Mouse (Mus musculus): Measurements from ENCODE around the gene Tcta. TPM values are rescaled to one million over a fixed set of nuclear protein-coding genes. Genes with fewer than 3 reads are reported as not detected.

The Tcta gene
- total and polyA plus RNA-seq, 3 experiments: 3.0 to 8.7 (median 7.3) TPM

DNA sequence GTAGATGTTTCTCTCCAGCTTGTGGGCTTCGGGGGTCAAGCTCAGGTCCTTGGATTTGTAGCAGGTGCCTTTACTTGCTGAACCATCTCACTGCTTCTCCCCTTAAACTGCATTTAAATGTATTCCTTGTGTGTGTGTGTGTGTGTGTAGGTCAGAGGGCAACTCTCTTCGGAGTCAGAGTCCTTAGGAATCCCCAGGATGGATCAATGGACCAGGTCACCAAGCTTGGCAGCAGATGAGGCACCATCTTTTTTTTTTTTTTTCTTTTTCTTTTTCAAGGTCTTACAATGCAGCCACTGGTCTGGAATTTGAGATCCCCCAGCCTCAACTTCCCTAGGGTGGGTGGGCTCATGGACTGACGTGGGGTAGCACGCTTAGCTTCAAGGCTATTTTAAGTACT is 38.5 kb upstream of the Tcta start:
- Histone ChIP-seq H3K4me3 (replicated peaks in 1 of 3; ENCODE audit: low read depth in 2 of 3, low read length in 2 of 3, poor library complexity in 1 of 3) (no peak overlapping the region), H3K27me3 (replicated peaks) (no peaks in the 10 kb centered on the region), H3K27ac (ENCODE audit: insufficient read depth, low read depth) (no peak overlapping the region), H3K4me1 (ENCODE audit: control insufficient read depth in 1 of 2, insufficient read depth in 2 of 2) (peaks cover 14 to 47% of the 10 kb centered on the region in 2 experiments), H3K4me2 (ENCODE audit: insufficient read depth, low read depth, poor library complexity, severe bottlenecking) (no peak overlapping the region), H3K79me2 (replicated peaks; ENCODE audit: control insufficient read depth, extremely low read depth, insufficient read depth, poor library complexity, severe bottlenecking) (peaks cover 20% of the 10 kb centered on the region), H3K9ac (ENCODE audit: insufficient read depth, low read depth) (no peak overlapping the region), H3K9me3 (replicated peaks; ENCODE audit: low read length) (no peaks in the 10 kb centered on the region), H3K36me3 (replicated peaks in 1 of 2; ENCODE audit: control insufficient read depth in 1 of 2, insufficient read depth in 1 of 2, low read length in 1 of 2) (peaks cover 0 to 20% of the 10 kb centered on the region in 2 experiments)
- in situ Hi-C loops (cut with MboI; ENCODE audit: low pct_ligation_motif_present, low pct_unique_long_range_greater_than_20kb, low sequenced_read_pairs): no loop called here
- no peak for DNase-seq (ENCODE audit: extremely low read depth)
- dilution Hi-C loops (cut with MboI; ENCODE audit: extremely low pct_ligation_motif_present, extremely low pct_unique_long_range_greater_than_20kb, low sequenced_read_pairs): no loop called here
- TF ChIP-seq IRF4 (IDR thresholded peaks at IDR 0.05; ENCODE audit: low read depth, low read length) (no peak), GABPA (IDR thresholded peaks at IDR 0.05; ENCODE audit: insufficient replicate concordance, low read depth, low read length) (no peak), SMC3 (IDR thresholded peaks at IDR 0.05; ENCODE audit: low read depth, low read length) (no peak), CHD2 (IDR thresholded peaks at IDR 0.05; ENCODE audit: low read length) (no peak), HCFC1 (IDR thresholded peaks at IDR 0.05; ENCODE audit: low read depth, low read length) (no peak), JUND (conservative IDR thresholded peaks at IDR 0.05; ENCODE audit: low read depth, low read length) (no peak)

DNA sequence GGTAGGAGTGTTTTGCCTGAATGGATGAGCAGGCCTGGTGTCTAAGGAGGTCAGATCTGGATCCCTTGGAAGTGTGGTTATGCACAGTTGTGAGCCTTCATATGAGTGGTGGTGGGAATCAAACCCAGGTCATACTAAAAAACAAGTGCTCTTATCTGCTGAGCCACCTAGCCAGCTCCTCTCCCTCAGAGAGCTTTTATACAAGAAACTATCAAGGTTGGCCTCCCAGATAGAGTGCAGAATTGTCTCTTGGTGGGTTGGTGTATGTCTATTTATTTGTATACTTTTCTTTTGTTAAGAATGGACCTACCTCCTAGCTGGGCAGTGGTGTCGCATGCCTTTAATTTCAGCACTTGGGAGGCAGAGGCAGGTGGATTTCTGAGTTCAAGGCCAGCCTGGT is 37.9 kb upstream of the Tcta start:
- peaks cover 14 to 41% of the 10 kb centered on the region in 2 experiments for H3K4me1 ChIP-seq (ENCODE audit: control insufficient read depth in 1 of 2, insufficient read depth in 2 of 2)
- in situ Hi-C loops (cut with MboI; ENCODE audit: low pct_ligation_motif_present, low pct_unique_long_range_greater_than_20kb, low sequenced_read_pairs): no loop called here
- no peak overlapping the region for H3K4me2 ChIP-seq (ENCODE audit: insufficient read depth, low read depth, poor library complexity, severe bottlenecking)

DNA sequence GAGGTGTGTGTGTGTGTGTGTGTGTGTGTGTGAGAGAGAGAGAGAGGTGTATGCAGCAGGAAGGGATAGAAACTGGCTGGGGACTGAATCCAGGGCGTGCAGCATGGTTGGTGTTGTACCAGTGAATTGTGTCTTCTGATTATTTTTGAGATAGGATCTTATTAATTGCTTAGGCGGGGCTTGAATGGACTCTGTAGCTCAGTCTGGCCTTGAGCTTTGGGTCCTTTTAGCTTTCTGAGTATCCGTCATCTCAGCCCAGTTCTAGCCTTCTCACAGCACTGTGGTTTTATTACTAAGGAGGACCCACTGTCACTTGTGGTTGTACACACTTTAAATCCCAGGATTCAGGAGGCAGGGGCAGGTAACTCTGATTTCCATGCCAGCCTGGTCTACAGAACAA is 37.4 kb upstream of the Tcta start:
- H3K27me3 ChIP-seq (replicated peaks): no peaks in the 10 kb centered on the region
- peaks cover 14 to 41% of the 10 kb centered on the region in 2 experiments for H3K4me1 ChIP-seq (ENCODE audit: control insufficient read depth in 1 of 2, insufficient read depth in 2 of 2)
- no peak for DNase-seq (ENCODE audit: extremely low read depth)
- H3K27ac ChIP-seq (ENCODE audit: insufficient read depth, low read depth): no peak overlapping the region
- no peak overlapping the region for H3K4me3 ChIP-seq (replicated peaks in 1 of 3; ENCODE audit: low read depth in 2 of 3, low read length in 2 of 3, poor library complexity in 1 of 3)
- in situ Hi-C loops (cut with MboI; ENCODE audit: low pct_ligation_motif_present, low pct_unique_long_range_greater_than_20kb, low sequenced_read_pairs) (no loop called here), dilution Hi-C loops (cut with MboI; ENCODE audit: extremely low pct_ligation_motif_present, extremely low pct_unique_long_range_greater_than_20kb, low sequenced_read_pairs) (no loop called here)
- H3K9ac ChIP-seq (ENCODE audit: insufficient read depth, low read depth): no peak overlapping the region
- no peak overlapping the region for H3K4me2 ChIP-seq (ENCODE audit: insufficient read depth, low read depth, poor library complexity, severe bottlenecking)
- peaks cover 0 to 18% of the 10 kb centered on the region in 2 experiments for H3K36me3 ChIP-seq (replicated peaks in 1 of 2; ENCODE audit: control insufficient read depth in 1 of 2, insufficient read depth in 1 of 2, low read length in 1 of 2)
- H3K79me2 ChIP-seq (replicated peaks; ENCODE audit: control insufficient read depth, extremely low read depth, insufficient read depth, poor library complexity, severe bottlenecking): peaks cover 12% of the 10 kb centered on the region
- TF ChIP-seq USF2 (conservative IDR thresholded peaks at IDR 0.05; ENCODE audit: low read depth, low read length): no peak
- no peaks in the 10 kb centered on the region for H3K9me3 ChIP-seq (replicated peaks; ENCODE audit: low read length)

More for the DNA sequence above, 37.9 kb upstream of the Tcta start:
- Histone ChIP-seq H3K9me3 (replicated peaks; ENCODE audit: low read length) (no peaks in the 10 kb centered on the region), H3K27ac (ENCODE audit: insufficient read depth, low read depth) (no peak overlapping the region), H3K4me3 (replicated peaks in 1 of 3; ENCODE audit: low read depth in 2 of 3, low read length in 2 of 3, poor library complexity in 1 of 3) (no peak overlapping the region), H3K36me3 (replicated peaks in 1 of 2; ENCODE audit: control insufficient read depth in 1 of 2, insufficient read depth in 1 of 2, low read length in 1 of 2) (peaks cover 0 to 17% of the 10 kb centered on the region in 2 experiments), H3K79me2 (replicated peaks; ENCODE audit: control insufficient read depth, extremely low read depth, insufficient read depth, poor library complexity, severe bottlenecking) (peaks cover 17% of the 10 kb centered on the region), H3K9ac (ENCODE audit: insufficient read depth, low read depth) (no peak overlapping the region), H3K27me3 (replicated peaks) (no peaks in the 10 kb centered on the region)
- TF ChIP-seq JUN (IDR thresholded peaks at IDR 0.05; ENCODE audit: insufficient read depth, low read depth, low read length) (no peak), POLR2AphosphoS2 (IDR thresholded peaks at IDR 0.05; ENCODE audit: low read depth, low read length) (no peak), UBTF (IDR thresholded peaks at IDR 0.05; ENCODE audit: low read depth, low read length) (no peak), ETS1 (conservative IDR thresholded peaks at IDR 0.05; ENCODE audit: low read depth, low read length) (no peak), NELFE (IDR thresholded peaks at IDR 0.05; ENCODE audit: low read depth, low read length) (no peak), TBP (conservative IDR thresholded peaks at IDR 0.05; ENCODE audit: low read depth, low read length) (no peak), ZMIZ1 (IDR thresholded peaks at IDR 0.05; ENCODE audit: low read depth, low read length) (no peak), TCF12 (IDR thresholded peaks at IDR 0.05; ENCODE audit: low read depth, low read length) (no peak)
- DNase-seq (ENCODE audit: extremely low read depth): no peak
- dilution Hi-C loops (cut with MboI; ENCODE audit: extremely low pct_ligation_motif_present, extremely low pct_unique_long_range_greater_than_20kb, low sequenced_read_pairs): no loop called here
